Mouse (Mus musculus) c-Kit-positive CD71-positive TER-119-negative erythroid progenitor cells, embryonic 14.5 days (primary cell): ENCODE measurements at regions not wholly inside any gene's neighbourhood (a gene's known extent, or its start where the extent isn't known, plus 50 kb on each side); places are given as distances from the start of the nearest gene placed in this dataset.

ENCODE experiments used
- DNase-seq: peaks from one replicate; pipeline ENCODE4 v3.0.0-alpha.2; 2013; ENCODE audit warnings: low read depth

DNA sequence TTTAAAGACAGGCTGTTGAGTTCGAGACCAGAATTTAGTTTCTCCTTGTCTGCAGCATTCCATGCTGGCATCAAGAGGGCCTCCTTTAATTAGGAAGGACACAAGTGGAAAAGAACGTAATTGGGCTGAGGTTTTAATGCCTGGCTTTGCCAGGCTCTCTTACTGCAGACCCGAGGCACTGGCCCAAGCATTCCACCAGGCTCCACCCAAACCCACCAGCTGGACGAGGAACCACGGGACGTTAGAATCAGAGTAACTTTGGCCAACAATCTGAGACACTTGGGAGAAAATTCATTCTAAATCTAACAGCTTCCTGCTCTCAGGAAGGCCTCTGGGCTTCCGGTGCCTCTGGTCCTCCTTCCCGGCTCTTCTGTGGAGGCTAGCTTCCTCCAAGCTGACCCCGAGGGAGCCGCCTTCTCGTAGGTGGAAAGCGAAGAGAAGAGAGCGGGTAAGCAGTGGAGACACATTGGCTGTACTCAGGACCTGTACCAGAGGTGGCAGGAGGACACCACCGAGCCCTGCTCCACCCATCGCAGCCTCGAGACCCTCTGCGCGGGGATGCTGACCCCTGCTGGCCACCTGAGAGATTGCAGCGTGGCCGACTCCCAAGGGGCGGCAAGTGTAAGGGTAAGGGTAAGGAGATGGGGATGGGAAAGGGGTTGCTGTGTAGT is 105.5 kb downstream of the Tmem17 start:
- DNase-seq: peak; percentile 35

DNA sequence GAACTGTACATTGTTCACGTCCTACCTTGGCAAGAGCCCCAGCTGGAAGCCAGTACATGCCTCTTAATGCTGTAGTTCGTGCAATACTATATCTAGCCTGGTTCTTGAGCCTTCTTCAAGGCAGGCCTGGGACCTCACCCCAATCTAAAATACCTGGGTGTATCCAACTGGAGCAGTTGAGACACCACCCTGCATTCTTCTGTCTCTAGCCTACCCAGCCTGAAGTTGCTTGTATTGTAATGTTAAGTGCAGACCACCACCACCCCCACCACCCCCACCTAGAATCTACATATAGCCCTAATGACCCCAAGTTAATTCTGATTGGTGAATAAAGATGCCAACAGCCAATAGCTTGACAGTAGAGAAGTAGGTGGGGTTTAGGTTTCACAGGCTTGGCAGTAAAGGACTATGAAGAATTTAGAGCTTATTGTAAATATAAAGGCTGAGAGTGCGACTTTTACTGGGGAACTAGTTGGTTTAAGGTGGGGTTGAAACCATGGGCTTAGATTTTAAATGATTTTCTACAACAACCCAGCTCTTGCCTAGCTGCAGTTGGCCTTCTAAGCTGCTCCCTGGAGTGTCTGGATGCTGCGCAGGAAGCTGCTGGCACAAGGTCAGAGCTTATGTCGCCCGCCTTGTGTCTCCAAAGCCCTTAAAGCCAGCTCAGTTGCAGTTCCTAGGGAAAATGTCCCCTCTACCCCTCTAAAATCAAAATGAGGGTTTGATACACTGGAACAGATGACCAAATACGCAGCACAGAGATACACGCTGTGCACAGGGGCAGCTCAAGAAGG is 109.2 kb downstream of the Tmem17 start:
- no peak for DNase-seq

DNA sequence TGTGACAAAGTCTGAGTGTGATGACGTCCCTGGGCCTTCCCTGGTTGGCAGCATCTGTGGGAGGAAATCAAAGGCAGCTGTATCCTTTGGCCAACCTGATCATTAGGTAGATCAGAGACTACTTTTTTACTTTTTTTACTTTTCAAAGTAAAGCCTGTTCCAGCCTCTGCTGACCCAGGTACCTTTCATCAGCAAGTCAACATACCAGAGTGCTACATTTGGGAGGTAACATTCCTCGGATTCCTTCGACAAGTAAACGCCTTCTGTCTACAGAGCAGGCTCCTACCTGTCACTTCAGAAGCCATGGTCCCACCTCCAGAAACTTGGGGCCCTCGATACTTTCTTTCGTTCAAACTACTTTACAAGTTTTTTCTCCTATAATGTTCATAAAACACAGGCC is 110.0 kb downstream of the Tmem17 start:
- DNase-seq: no peak

DNA sequence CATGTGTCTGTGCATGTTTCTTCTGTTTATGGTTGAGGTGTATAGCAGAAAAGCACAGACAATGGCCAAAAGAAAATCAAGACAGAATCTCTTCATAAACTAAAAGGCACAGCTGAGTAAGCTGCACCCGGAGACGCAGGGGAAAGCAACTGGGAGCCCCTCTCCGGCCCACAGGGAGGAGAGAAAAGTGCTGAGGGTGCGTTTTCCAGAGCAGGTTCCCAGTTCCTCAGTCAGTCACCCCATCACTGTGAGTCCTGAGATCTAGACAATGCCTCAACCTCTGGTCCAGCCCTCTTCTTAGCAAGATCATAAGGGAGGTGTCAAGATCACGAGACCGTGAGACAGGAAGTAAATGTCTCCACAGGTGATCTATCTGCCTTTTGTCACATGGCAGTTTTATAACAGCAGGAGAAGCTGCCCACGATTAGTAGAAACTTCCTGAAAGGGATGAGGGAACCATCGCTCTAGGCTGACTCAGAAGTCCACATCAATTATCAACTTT is 110.7 kb downstream of the Tmem17 start:
- no peak for DNase-seq

DNA sequence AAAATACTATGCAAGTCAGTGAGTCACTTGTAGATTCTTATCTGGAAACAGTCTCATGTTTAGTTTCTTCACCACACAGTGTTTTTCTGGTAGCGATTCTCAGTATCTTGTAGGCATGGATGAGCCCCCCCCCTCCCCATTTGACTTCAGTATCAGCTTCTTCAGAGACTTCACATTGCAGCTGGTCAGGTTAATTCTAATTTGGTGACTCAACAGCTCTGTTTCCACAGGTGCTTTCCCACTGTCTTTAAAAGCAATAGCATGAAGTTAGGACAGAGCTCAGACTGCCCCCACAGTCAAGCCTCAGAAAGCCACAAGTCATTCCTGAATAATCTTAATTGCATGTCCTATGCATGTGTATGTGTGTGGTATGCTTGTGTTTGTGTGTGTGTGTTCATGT is 114.5 kb downstream of the Tmem17 start:
- no peak for DNase-seq

DNA sequence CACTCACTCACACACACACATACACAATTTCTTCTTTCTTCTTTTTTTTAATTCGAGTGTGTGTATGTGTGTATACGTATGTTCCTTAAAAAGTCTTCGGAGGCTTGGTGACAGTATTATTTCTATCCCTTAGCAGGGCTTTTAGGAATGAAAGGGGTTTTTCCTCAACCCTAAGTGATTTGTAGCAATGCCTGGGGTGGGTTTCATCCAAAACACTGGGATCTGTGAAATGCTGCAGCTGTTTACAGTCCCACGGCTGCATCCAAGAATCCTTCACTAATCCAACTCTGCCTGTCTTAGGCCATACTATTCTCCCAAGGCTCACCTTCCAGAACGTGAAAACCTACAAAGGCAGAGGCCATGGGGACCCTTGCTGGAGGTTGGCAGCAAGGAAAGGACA is 116.6 kb downstream of the Tmem17 start:
- DNase-seq: no peak

DNA sequence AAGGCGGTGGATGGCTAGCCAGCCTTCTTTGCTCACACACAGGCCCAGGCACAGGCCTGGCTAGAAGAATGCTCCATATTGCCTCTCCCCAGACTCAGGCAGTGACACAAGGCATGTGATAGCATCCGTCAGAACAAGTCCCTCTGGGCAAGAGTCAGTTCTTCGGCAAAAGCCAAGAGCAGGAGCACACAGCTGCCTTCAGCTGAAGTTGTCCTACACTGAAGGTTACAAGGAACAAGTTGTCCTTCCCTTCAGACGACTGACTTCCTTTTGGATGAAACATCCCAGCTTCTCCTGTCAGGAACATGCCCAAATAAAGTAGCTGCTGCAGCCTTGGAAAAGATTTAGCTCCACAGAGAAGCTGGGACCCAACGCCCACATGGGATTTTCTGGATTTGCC is 117.1 kb downstream of the Tmem17 start:
- no peak for DNase-seq

DNA sequence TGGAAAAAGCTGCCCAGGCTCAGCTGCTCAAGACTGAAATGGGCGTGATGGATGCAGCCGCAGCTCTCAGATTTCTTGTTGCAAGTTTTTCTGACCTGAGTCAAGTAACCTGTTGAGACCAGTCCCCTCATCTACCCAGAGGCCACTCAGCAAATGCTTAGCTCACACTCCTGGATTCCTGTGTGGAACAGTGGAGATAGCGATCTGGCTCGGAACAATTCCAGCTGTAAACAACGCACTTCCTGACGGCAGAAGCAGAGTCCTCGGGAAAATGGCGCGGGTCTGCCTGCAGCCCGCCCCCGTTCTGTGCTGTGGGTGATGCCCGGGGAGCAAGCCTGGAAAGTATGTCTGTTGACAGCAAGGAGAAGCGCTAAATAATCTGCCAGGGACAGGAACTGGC is 117.7 kb downstream of the Tmem17 start:
- DNase-seq: no peak

DNA sequence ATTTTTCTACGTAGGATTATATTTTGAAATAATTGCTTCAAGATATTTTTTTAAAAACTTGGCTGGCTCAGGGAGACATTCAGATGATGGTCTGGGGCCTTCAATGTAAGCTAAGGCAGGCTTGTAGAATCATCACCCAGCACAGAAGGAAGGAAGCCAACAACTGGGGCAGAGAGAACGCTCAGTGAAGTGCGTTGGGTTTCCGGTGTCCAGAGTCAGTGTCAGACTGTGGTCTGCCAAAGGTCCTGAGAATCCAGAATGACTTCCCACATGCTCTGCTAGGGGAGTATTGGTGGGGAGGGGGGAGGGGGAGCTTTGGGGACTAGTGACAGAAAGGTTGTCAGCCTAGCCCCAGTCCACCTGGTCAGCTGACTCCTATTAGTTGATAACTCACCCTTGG is 118.1 kb downstream of the Tmem17 start:
- DNase-seq: no peak

DNA sequence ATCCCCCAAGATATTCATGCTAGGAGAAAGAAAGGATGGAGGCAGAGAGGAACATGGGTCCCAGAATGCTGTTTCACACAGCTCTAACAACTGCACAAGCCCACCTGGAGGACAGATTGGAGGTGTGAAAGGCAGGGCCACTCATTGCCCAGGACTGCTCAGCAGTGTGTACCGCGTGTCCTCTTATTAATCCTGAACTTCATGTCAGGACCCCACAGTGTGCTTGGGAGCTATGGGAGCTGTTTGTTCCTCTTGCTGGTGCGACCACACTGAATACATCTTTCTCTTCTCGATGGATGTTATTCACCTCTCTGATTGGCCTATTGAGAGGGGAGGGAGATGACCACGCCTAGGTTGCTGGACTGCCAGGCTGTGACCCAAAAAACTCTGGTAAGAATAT is 119.1 kb downstream of the Tmem17 start:
- no peak for DNase-seq

DNA sequence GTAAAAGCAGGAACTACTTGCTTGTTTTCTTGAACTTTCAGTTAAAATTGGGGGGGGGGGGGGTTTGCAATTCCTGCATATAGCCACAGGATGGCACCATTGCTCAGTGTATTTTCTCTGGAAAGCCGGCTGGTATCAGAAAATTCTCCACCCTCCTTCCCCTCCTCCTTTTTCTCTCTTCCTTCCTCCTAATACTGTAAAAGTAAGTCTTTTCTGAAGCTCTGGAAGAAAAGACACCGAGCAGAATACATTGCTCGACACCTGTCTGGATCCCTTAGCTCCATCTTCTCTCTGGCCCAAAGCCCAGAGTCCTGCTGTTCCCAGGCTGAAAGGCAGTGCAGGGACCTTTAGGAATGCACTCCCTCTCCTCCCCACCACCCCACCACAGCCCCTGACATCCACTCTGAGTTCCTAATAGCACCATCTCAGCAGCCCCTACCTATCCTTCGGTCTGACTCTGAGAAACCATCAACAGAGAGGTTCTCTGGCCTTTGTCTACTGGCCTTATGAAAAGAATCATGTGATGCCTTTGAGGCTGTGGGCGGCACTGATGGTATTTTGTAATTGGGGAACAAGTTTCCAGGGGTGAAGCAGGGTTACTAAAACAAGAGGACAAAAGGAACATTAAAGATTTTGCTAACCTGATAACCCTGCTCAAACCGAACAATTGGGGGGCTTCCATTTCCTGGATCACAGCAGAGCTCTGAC is 119.9 kb downstream of the Tmem17 start:
- DNase-seq: peak; percentile 29

DNA sequence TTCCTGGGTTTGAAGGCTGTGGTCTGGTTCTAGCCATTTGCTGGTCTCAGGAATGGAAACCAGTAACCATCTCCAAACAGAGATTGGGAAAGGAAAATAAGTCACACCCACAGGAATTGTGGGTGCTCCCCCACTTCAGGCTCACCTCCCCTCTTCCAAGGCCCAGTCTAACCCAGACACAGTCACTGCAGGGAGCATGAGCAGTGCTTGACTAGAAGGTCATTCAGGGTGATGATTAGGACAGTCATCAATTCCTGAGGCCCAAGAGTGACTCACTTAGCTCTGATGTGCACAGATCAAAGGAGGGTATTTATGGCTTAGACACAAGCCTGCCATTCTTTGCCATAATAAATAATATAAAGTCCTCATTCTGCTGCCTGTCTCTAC is 120.4 kb downstream of the Tmem17 start:
- no peak for DNase-seq

DNA sequence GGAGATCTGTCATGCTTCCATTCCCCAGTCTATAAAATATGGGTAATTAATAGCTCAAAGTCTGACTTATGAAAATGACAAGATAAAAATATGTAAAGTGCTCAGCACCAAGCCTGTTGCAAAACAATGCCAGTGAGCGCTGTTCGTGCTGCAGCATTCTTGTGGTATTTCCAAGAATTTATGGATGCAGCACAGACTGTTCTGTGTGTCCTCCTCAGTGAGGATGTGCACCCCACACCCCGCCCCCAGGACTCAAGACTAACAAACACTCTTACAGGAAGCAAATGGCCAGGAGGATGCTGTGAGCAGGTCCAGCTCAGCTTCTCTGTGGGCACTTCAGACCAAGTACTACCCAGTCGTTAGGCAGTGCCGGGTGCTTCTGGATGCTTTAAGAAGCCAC is 121.1 kb downstream of the Tmem17 start:
- DNase-seq: no peak

DNA sequence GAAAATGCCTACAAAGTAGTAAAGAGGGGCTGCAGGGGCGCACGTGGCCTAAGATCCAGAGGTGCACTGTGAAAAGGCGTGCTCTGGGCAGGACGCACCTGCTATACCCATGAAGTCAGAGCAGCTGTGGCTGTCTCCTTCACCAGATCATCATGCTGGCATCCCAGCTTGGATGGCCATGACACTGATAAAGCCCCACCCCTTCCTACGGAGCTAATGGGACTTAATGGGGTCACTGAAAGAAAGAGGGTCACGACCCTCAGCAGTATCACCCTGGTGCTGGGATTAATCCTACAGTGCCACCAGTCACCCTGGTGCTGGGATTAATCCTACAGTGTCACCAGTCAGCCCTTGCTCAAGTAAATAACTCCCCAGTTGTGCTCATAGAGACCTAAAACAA is 122.1 kb downstream of the Tmem17 start:
- DNase-seq: no peak

DNA sequence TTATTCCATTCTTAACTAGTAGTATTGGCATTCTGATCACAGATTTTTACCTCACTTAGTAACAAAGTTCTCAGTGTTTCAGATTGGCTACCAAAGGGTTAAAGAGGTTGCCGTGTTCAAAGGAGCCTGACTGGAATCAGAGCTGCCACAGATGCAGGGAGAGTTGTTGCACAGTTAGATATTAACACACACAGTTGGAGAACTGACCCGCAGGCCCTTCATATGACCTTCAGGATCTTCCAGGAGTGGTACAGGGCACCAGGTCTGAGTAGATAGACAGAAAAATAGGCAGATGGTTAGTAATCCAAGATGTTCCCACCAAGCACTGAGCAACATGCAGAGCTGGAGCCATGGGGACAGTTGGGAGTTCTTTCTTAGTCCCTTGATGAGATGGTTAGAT is 123.1 kb downstream of the Tmem17 start:
- DNase-seq: no peak

DNA sequence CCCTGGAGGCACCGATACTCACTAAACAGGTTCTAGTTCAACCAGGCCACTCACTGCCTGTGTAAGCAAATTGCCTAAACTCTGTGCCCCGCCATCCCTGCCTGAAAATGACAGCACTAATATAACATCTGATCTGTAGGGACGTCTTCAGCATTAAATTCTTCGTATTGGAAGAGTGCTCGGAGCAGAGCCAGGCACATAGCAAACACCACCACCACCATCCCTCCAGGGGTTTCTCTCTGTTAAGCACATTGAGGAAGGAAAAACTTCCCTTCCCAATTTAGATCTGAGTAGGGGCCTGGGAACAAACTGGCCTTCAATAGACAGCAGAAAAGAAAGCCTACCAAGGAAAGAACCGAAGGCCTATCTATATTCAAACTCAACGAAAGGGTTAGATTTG is 124.4 kb downstream of the Tmem17 start:
- no peak for DNase-seq

DNA sequence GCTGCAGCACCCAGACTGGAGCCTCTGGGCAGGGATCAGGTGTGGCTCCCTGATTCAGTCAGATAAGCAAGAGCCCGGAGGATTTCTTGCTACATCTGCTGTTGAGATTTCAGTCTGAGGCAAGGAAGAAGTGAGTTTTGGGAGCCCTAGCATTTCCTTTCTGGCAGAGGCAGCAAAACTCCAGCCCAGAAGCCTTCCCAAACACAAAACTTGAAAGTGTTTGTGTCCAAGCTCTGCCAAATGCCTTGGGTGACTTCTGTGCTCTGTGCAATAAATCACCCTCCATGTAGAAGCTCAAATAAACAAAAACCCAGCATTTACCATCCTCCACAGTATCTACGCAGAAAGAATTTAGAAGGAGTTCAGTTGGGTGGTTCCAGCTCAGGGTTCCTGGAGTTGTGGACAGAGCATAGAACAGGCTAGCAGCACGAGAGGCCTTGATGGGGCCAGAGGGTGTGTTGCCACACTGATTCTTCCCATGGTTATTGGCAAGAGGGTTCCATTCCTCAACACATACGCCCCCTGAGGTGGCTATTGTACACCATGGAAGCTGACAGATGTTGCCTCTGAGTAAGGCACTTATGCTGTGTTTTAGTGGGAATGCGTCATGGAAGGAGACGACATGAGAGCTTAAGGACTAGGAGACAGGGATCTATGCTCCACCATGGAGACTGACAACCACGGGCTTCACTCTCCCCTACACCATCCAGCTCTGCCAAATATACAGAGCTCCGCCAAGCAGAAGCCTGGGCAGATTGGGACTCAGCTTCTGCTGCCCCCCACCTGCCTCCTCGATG is 125.1 kb downstream of the Tmem17 start:
- DNase-seq: no peak

DNA sequence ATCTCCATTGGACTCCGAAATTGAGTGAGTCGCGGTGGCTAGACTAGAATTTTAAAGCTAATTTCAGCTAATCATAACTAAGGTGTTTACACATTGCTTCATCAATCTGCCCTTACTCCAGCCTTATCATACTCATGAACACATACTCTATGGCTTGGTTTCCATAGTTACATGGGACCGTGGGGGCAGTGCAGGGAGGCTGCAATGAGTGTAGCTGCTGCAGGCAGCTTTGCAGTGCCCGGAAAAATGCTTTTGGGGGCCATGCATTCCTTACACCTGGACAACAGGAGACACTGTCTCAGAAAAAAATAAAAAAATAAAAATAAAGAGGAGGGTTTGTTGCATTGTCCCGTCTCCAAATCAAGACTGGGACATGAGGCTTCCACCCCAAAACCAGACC is 126.3 kb downstream of the Tmem17 start:
- no peak for DNase-seq

DNA sequence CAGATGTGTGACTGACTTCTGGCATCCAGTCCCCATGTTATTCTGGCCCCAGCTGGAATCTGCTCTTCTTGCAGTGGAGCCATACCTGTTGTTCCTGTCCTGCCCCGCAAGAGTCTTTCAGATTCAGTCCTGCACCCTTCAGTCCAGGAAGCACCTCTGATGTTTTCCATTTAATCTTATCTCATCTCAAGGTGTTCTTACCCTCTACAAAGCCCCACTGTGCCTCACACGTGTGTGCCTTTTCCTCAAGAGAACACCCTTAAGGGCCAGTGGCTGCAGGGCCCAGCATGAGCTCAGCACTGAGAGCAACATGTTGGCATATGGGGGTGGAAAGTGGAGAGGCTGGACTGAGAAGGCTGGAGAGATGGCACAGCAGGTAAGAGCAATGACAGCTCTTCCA is 126.8 kb downstream of the Tmem17 start:
- DNase-seq: no peak

DNA sequence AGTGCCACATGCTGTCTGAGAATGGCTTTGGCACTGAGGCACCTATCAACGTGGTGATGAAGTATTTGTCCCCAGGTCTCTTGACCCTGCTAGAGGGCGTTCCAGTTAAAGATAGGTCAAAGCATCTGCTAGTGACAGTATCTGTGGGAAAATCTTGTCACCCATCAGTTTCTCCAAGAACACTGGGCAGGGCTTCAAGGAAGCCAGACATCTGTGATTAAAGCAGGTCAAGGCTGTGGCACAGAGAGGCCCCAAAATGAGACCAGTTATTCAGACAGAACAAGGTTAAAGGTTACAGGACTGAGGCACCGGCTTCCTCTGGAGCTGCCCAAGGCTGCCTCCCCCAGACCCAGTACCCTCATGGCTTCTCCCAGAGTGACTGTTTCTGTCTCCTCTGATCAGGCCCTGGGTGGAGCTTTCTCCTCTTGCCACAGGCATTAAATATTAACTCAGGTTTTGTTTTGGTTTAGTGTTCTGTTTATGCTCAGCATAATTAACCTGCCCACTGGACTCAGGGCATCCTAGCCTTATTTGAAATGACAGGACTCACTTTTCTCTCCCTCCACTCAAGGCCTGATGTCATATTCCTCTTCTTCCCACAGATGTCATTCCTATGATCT is 128.6 kb downstream of the Tmem17 start:
- DNase-seq: no peak

DNA sequence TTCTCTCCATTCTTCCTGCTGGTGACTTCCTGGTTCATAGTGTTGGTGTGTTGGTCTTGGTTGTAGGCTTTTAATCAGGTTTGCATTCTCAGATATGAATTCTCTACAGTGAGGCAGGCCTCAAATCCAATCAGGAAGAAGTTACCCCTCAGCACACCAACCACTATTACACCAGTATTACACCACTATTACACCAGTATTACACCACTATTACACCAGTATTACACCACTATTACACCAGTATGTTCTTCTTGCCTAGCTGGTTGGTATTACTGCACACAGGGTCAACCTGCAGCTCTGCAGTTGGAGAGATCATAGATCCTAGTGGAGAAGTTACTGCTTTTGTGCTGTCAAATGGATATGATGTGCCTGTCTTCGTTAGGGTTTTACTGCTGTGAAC is 129.6 kb downstream of the Tmem17 start:
- DNase-seq: no peak
